Comparison of ENCODE assay signal across 25 mouse cellular contexts in genomic region chr17:43979925-43980324, GRCm38 (mm10).
"Had no signal": no experiment of that assay in that cellular context is flagged by ENCODE, and none has a peak within 500 bp of the region (broad histone marks: within the 10 kb centered on the region; RNA-seq: fewer than 3 reads in every experiment).

No protein-coding gene starts in this region.

- H3K27ac ChIP-seq: kidney, embryonic 15.5 days; limb, embryonic 10.5 days; limb, embryonic 13.5 days; liver, embryonic 12.5 days; liver, embryonic 15.5 days; lung, embryonic 15.5 days; midbrain, embryonic 10.5 days; midbrain, embryonic 13.5 days; neural tube, embryonic 12.5 days; neural tube, embryonic 15.5 days; stomach, postnatal 0 days had no signal

- ATAC-seq: liver, embryonic 12.5 days; midbrain, embryonic 13.5 days had no signal

- H3K9ac ChIP-seq: kidney, embryonic 15.5 days; limb, embryonic 13.5 days; liver, embryonic 12.5 days; liver, embryonic 15.5 days; lung, embryonic 15.5 days; midbrain, embryonic 13.5 days; neural tube, embryonic 12.5 days; neural tube, embryonic 15.5 days had no signal

- H3K4me3 ChIP-seq: kidney, embryonic 15.5 days; limb, embryonic 10.5 days; limb, embryonic 13.5 days; liver, embryonic 12.5 days; liver, embryonic 15.5 days; lung, embryonic 15.5 days; megakaryocyte, embryonic 14.5 days; midbrain, embryonic 10.5 days; midbrain, embryonic 13.5 days; neural tube, embryonic 12.5 days; neural tube, embryonic 15.5 days had no signal

- H3K4me1 ChIP-seq: kidney, embryonic 15.5 days; limb, embryonic 13.5 days; liver, embryonic 12.5 days; liver, embryonic 15.5 days; lung, embryonic 15.5 days; megakaryocyte, embryonic 14.5 days; midbrain, embryonic 10.5 days; midbrain, embryonic 13.5 days; neural tube, embryonic 12.5 days had no signal

- H3K36me3 ChIP-seq: kidney, embryonic 15.5 days; limb, embryonic 10.5 days; limb, embryonic 13.5 days; liver, embryonic 12.5 days; liver, embryonic 15.5 days; lung, embryonic 15.5 days; midbrain, embryonic 10.5 days; midbrain, embryonic 13.5 days; neural tube, embryonic 12.5 days; neural tube, embryonic 15.5 days had no signal

- DNase-seq: kidney, postnatal 10 days; kidney, postnatal 36 days; layer of hippocampus, postnatal 36 days; liver; lung, adult 18-20 months; lung, postnatal 10 days; lung, postnatal 36 days; right cerebral cortex, adult 18-20 months; right cerebral cortex, postnatal 14 days; right cerebral cortex, postnatal 4 days; thymus, adult 2 months; thymus, postnatal 14 days; thymus, postnatal 4 days had no signal

- H3K9me3 ChIP-seq: kidney, embryonic 15.5 days; limb, embryonic 10.5 days; limb, embryonic 13.5 days; liver, embryonic 12.5 days; liver, embryonic 15.5 days; lung, embryonic 15.5 days; megakaryocyte, embryonic 14.5 days; midbrain, embryonic 10.5 days; midbrain, embryonic 13.5 days; neural tube, embryonic 12.5 days; neural tube, embryonic 15.5 days had no signal

- H3K27me3 ChIP-seq: kidney, embryonic 15.5 days; limb, embryonic 13.5 days; liver, embryonic 12.5 days; liver, embryonic 15.5 days; lung, embryonic 15.5 days; megakaryocyte, embryonic 14.5 days; midbrain, embryonic 13.5 days; neural tube, embryonic 12.5 days; neural tube, embryonic 15.5 days had no signal

- H3K4me2 ChIP-seq: kidney, embryonic 15.5 days; limb, embryonic 13.5 days; liver, embryonic 12.5 days; liver, embryonic 15.5 days; lung, embryonic 15.5 days; midbrain, embryonic 13.5 days; neural tube, embryonic 12.5 days; neural tube, embryonic 15.5 days had no signal
